Mouse (Mus musculus): ENCODE data around the gene Cyp4a29.
"Not testable (repeated sequence)": the region's sequence is repeated elsewhere in the genome, so short reads cannot be mapped to it uniquely, and the experiment has no call there.

Cyp4a29 gene

DNA sequence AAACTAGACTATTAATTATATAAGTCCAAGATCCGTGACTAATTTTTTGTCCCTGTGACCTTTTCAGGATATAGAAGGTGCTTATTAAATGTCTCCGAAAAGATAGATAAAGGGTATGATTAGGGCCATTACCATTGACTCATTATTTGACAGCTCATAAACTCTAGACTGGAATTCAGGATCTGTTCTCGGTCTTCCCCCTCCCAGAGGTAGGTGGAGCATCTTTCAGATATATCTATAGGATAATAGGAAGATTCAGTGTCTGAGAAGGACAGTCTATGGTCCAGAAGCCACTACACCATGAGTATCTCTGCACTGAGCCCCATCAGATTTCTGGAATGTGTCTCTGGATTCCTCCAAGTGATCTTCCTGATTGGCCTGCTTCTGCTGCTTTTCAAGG, at the start of gene Cyp4a29:
Cyp4a29 (plus strand) TSS at position 301 of the 400 bp plus-strand sequence.
- no peak for DNase-seq (ENCODE audit: low read depth)

DNA sequence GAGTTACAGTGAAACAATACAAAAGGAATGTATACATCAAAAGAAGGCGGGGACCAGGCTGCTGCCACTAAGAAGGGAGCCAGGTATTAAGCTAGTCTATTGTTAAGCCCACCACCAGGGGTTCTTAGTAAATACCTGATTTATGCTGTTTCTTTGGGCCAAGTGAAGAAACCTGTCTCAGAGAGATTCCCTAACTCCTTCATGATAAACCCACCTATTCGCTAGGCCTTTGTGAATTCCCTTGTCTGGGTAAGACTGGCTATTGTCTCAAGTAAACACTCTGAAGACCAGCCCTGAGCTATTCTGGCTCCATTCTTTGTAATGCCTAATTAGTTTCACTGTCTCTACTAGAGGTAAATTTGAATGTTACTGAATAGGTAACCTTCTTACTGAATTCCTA, 9.0 kb upstream of the Cyp4a29 start:
- DNase-seq (ENCODE audit: low read depth): not testable (repeated sequence)

DNA sequence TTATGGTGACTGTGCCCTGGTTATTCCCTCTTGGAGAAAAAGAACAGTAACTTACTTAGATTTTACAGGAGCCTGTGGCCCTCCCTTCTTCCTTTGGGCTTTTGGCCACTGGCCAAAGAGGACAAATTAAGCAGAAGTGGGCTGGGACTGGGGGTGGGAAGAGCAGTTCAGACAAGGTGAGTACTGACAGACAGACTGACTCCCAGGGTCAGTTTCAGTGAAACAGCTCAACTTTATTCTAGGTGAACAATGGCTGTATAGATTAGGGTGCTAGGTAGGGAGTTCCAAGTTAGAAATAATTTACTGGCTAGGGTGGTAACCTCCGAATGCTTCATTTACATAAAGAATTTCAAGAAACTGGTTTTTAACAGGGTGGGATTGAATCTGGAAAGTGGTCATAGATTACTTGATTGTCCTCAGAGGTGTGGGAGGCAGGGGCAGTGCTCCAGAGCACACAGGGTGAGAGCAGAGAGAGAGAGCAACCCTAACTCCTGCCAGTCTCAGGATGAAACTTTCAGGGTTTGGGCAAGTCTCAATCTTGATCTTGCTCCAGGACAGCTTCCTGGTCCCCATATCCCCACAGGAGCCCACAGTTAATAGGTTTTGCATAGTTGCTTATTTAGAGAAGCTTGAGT, 5.3 kb upstream of the Cyp4a29 start:
- no peak for DNase-seq (ENCODE audit: low read depth)

DNA sequence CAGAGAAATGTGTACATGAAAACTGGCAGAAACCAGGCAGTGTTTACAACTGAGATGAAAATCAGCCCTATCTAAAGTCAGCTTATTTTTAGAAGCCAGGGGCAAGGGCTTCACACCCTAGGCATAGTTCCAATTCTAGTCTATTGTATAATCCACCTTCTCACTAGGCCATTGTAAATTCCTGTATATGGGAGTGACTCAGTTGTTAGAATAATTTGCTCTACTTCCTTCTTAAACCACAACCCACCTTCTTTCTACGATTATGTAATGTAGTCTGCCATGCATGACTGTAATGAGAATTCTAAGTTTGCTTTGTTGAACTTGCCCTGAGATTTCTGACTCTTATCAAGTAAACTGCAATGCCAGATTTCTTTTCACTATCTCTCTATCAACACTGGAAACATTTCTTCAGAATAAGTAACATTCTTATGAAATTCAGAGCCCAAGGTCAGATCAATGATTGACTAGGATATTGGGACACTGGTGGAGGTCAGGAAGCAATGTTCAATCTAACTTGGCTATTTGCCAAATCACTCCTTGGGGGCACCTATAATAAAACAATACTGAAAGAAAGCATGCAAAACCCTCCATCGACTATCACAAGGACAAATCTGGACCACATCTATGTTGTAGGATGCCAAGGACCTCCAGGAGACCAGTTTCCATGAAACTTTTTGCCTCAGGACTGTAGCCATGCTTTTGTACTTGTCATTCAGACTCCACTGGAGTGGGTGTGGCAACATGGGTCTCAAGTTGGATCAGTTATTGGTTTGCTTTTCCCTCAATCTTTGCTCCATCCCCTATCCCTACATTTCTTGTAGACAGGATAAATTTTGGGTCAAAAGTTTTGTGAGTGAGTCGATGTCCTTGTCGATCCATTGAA, 23.0 kb downstream of the Cyp4a29 start:
- not testable (repeated sequence) for DNase-seq (ENCODE audit: low read depth)

DNA sequence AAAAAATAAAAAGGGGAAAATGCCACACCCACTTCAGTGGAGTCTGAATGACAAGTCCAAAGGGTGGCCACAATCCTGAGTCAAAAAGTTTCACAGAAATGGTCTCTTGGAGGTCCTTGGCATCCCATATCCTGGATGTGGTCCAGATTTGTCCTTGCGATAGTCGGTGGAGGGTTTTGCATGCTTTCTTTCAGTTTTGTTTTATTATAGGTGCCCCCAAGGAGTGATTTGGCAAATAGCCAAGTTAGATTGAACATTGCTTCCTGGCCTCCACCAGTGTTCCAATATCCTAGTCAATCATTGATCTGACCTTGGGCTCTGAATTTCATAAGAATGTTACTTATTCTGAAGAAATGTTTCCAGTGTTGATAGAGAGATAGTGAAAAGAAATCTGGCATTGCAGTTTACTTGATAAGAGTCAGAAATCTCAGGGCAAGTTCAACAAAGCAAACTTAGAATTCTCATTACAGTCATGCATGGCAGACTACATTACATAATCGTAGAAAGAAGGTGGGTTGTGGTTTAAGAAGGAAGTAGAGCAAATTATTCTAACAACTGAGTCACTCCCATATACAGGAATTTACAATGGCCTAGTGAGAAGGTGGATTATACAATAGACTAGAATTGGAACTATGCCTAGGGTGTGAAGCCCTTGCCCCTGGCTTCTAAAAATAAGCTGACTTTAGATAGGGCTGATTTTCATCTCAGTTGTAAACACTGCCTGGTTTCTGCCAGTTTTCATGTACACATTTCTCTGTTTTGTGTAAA, 36.5 kb downstream of the Cyp4a29 start:
- not testable (repeated sequence) for DNase-seq (ENCODE audit: low read depth)

GRCm38 (mm10) chr4:115280342-115280741, 38.5 kb downstream of the Cyp4a29 start:
- peak; percentile 18 for DNase-seq (ENCODE audit: low read depth)

DNA sequence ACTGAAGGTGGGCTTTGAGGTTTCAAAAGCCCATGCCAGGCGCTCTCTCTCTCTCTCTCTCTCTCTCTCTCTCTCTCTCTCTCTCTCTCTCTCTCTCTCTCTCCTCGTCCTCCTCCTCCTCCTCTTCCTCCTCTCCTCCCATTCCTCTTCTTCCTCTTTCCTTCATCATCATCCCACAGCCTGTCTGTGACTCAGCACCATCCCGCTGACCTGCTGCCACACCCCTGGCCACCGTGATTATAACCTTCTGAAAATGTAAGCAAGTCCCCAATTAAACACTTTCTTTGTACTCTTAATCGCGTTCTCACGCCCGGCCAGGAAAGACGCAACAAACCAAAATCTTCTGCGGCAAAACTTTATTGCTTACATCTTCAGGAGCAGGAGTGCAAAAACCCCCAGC, 38.9 kb downstream of the Cyp4a29 start:
- DNase-seq (ENCODE audit: low read depth): peak; percentile 15

- DNase-seq (ENCODE audit: low read depth): peak; percentile 51
Observed at GRCm38 (mm10) chr4:115281231-115281767, 39.4 kb downstream of the Cyp4a29 start.

GRCm38 (mm10) chr4:115298746-115299145, 56.9 kb downstream of the Cyp4a29 start, which contains the start of gene Cyp4a12a:
Cyp4a12a (plus strand) TSS chr4:115299046.
- not testable (repeated sequence) for DNase-seq (ENCODE audit: low read depth)
